ENCODE assay signal across 28 mouse cellular contexts in genomic region chr14:77840574-77840973, GRCm38 (mm10).
"Had no signal": no experiment of that assay in that cellular context is flagged by ENCODE, and none has a peak within 500 bp of the region (broad histone marks: within the 10 kb centered on the region; RNA-seq: fewer than 3 reads in every experiment).

No protein-coding gene starts in this region.

- H3K27ac ChIP-seq: heart, embryonic 13.5 days; heart, embryonic 15.5 days; hindbrain, embryonic 10.5 days; hindbrain, embryonic 12.5 days; hindbrain, embryonic 13.5 days; hindbrain, embryonic 14.5 days; hindbrain, embryonic 15.5 days; hindbrain, postnatal 0 days; intestine, embryonic 15.5 days; kidney, embryonic 15.5 days; kidney, postnatal 0 days; left cerebral cortex, adult 2 months had no signal

- DNase-seq: heart, postnatal 14 days; heart, postnatal 36 days; heart, postnatal 4 days; kidney, adult 11 months; kidney, adult 18-20 months; kidney, adult 2 months; kidney, adult 8-10 months; kidney, adult 9 months; kidney, postnatal 10 days; kidney, postnatal 14 days; kidney, postnatal 25 days; kidney, postnatal 36 days; kidney, postnatal 4 days; layer of hippocampus, postnatal 36 days had no signal

- H3K4me3 ChIP-seq: heart, embryonic 12.5 days; heart, embryonic 13.5 days; heart, embryonic 15.5 days; hindbrain, embryonic 10.5 days; hindbrain, embryonic 12.5 days; hindbrain, embryonic 13.5 days; hindbrain, embryonic 15.5 days; intestine, embryonic 15.5 days; kidney, embryonic 15.5 days; layer of hippocampus, adult 2 months; left cerebral cortex, adult 2 months had no signal

- H3K4me1 ChIP-seq: heart, embryonic 15.5 days; hindbrain, embryonic 10.5 days; hindbrain, embryonic 12.5 days; hindbrain, embryonic 13.5 days; hindbrain, embryonic 15.5 days; intestine, embryonic 15.5 days had no signal
